Mouse (Mus musculus) intestine, postnatal 0 days (tissue): ENCODE data around the gene Larp1. TPM values are rescaled to one million over a fixed set of nuclear protein-coding genes. Genes with fewer than 3 reads are reported as not detected.

Experiments used
- ATAC-seq: fragments of 200-750 bp; cut with Nextera tagmentation; 2 replicates; pipeline ENCODE4 v1.8.0; 2017; ENCODE audit warnings: mild to moderate bottlenecking, moderate TSS enrichment, moderate library complexity
- H3K27ac ChIP-seq: fragments of 300-500 bp; sonication (generic); 2 replicates; pipeline ENCODE4 v1.5.1; 2014; ENCODE audit warnings: mild to moderate bottlenecking, low read depth, low read length, moderate library complexity
- H3K27me3 ChIP-seq: fragments of 300-500 bp; sonication (generic); replicated peaks from 2 replicates; pipeline ENCODE4 v1.6.1; 2014; ENCODE audit warnings: low read length, mixed read lengths; ENCODE audit not compliant: control insufficient read depth, insufficient read depth
- H3K36me3 ChIP-seq: fragments of 300-500 bp; sonication (generic); 2 replicates; pipeline ENCODE4 v1.6.1; 2014; ENCODE audit warnings: mild to moderate bottlenecking, moderate library complexity; ENCODE audit not compliant: control insufficient read depth, insufficient read depth
- H3K4me1 ChIP-seq: fragments of 300-500 bp; sonication (generic); replicated peaks from 2 replicates; pipeline ENCODE4 v1.6.1; 2014; ENCODE audit warnings: antibody characterized with exemption, low read length, mixed read lengths; ENCODE audit not compliant: control insufficient read depth, insufficient read depth
- H3K4me2 ChIP-seq: fragments of 300-500 bp; sonication (generic); replicated peaks from 2 replicates; pipeline ENCODE4 v1.6.1; 2014; ENCODE audit warnings: low read depth, mild to moderate bottlenecking, moderate library complexity
- H3K4me3 ChIP-seq: fragments of 300-500 bp; sonication (generic); 2 replicates; pipeline ENCODE4 v1.5.1; 2014; ENCODE audit warnings: low read depth, low read length
- H3K9ac ChIP-seq: fragments of 300-500 bp; sonication (generic); 2 replicates; pipeline ENCODE4 v1.6.1; 2014; ENCODE audit warnings: mild to moderate bottlenecking, low read depth, low read length
- H3K9me3 ChIP-seq: fragments of 300-500 bp; sonication (generic); 2 replicates; pipeline ENCODE4 v1.6.1; 2016; ENCODE audit warnings: mixed run types; ENCODE audit not compliant: control insufficient read depth
- CTCF ChIP-seq: sonication (generic); IDR thresholded peaks from 2 replicates; pipeline ENCODE4 v1.5.1; 2016; ENCODE audit warnings: low read depth, mild to moderate bottlenecking, control low read depth, antibody characterized with exemption, moderate library complexity
- WGBS: fragments of 180-500 bp; shearing (Covaris S2); extraction: QIAGEN DNeasy Blood & Tissue Kit; methylation state at CpG from one replicate; pipeline ENCODE4 v1.1.7; 2014; 5-methylcytosine and 5-hydroxymethylcytosine counted together
- polyA plus RNA-seq: library from polyadenylated mRNA; unstranded; fragments of >200 nt; fragmentation: Nextera tagmentation; extraction: Ambion mirVana; gene quantifications from 2 replicates; pipeline ENCODE4 v1.2.1, GENCODE M21; 2015

Gene Larp1
- 9.6 and 11.5 TPM in 2 replicates for polyA plus RNA-seq

DNA sequence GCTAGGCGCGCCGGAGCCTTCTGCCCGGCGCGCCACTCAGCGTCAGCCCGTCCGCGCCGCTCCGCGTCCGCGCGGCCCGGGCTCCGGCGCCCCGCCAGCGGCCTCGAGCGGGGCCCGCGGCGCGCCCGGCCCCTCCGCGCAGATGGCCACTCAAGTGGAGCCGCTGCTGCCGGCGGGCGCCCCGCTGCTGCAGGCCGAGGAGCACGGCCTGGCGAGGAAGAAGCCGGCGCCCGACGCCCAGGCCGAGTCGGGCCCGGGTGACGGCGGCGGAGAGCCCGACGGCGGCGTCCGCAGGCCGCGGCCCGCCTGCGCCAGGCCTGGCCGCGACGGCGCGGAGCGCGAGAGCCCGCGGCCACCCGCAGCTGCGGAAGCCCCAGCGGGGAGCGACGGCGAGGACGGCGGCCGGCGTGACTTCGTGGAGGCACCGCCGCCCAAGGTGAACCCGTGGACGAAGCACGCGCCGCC, at the start of gene Larp1:
TSS of gene Larp1 (plus strand) at position 14 of the 465 bp plus-strand sequence.
- Histone ChIP-seq H3K4me3 (peak within 1 kb of the TSS; percentile 92), H3K27me3 (no peaks in the 10 kb centered on the region), H3K9ac (peak within 1 kb of the TSS; percentile 95), H3K4me2 (peak within 1 kb of the TSS; percentile 87), H3K36me3 (no peaks in the 10 kb centered on the region), H3K27ac (peak within 1 kb of the TSS; percentile 92), H3K9me3 (no peaks in the 10 kb centered on the region), H3K4me1 (peaks cover 4% of the 10 kb centered on the region; the same call in 1 of the 2 replicates)
- peak; percentile 60 for ATAC-seq
- WGBS, result under 1% methylated on average over 70 of the region's 84 CpGs
- TF ChIP-seq CTCF, result no peak

DNA sequence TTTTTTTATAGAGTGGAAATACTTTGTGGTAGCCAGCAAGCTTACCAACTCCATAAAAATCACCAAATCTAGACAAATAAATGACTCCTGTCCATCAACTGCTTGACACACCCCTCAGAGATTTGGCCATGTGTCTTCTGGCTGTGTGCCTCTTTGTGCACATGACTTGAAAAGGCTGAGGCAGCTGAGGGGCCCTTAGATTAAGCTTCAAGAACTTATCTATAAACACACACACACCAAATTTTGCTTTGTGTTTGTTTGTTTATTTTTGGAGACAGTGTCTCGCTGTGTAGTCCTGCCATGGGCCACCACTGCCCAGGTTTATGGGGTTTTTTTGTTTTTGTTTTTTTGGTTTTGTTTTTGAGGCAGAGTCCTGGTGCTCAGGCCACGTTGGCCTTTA, 48.9 kb upstream of the Larp1 start:
- TF ChIP-seq CTCF, result no peak
- H3K9ac ChIP-seq, result no peak overlapping the region
- H3K27me3 ChIP-seq, result no peaks in the 10 kb centered on the region
- ATAC-seq, result no peak
- H3K9me3 ChIP-seq, result no peaks in the 10 kb centered on the region
- H3K4me1 ChIP-seq, result peaks cover 5% of the 10 kb centered on the region; the same call in 1 of the 2 replicates
- H3K4me3 ChIP-seq, result no peak overlapping the region
- H3K36me3 ChIP-seq, result no peaks in the 10 kb centered on the region
- H3K27ac ChIP-seq, result no peak overlapping the region
- no peak overlapping the region for H3K4me2 ChIP-seq
- 85% methylated on average over 2 of the region's 2 CpGs for WGBS

DNA sequence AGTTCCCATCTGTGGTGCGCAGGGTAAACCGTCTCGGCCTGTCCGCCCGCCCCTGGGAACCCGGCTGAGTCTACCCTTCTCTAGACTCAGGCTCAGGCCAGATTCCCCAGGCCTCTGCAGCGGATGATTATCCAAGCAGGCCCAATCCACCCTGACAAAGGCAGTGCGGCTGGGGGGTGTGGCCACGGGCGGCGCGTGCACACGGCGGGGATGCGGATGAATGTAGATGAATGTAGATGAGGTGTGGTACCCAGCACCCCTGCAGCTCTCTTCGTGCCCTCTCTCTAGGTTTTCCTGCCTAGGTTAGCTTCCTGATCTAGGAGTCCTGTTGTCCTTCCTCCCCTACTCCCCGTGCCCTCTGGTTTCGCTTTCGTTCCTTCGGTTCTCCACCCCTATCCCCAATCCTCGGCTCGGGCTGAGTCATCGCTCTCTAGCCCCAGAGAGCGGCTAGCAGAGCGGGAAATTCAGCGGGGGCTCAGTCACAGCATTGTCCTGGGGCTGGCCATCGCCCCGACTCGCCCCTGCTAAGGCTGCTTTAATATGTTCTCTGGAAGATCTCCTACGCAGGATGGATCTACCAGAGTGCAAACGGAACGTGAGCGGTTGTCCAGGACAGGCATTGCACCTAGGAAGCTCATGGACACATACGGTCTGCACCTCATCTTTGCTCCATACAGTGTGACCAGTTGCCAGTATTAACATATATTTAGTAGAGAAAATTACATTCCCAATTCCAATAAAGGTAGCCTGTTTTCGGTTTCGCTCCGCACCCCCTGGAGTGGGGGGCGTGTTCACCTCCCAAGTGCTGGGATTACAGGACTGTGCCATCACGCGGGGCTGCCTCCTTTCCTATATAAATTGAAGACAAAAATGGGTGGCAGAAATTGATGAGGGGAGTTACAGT, 46.2 kb upstream of the Larp1 start:
- peak overlapping the region; percentile 85 for H3K4me2 ChIP-seq
- TF ChIP-seq CTCF, result 0 out of 2 replicates have a peak, but pooled peaks have one; percentile 0
- H3K36me3 ChIP-seq, result no peaks in the 10 kb centered on the region
- no peaks in the 10 kb centered on the region for H3K9me3 ChIP-seq
- peak overlapping the region; percentile 74 for H3K4me3 ChIP-seq
- peak overlapping the region; percentile 56 for H3K9ac ChIP-seq
- H3K27me3 ChIP-seq, result no peaks in the 10 kb centered on the region
- peak overlapping the region; percentile 72 for H3K27ac ChIP-seq
- ATAC-seq, result peak; percentile 79
- 2% methylated on average over 40 of the region's 40 CpGs for WGBS
- peaks cover 5% of the 10 kb centered on the region; the same call in 1 of the 2 replicates for H3K4me1 ChIP-seq

DNA sequence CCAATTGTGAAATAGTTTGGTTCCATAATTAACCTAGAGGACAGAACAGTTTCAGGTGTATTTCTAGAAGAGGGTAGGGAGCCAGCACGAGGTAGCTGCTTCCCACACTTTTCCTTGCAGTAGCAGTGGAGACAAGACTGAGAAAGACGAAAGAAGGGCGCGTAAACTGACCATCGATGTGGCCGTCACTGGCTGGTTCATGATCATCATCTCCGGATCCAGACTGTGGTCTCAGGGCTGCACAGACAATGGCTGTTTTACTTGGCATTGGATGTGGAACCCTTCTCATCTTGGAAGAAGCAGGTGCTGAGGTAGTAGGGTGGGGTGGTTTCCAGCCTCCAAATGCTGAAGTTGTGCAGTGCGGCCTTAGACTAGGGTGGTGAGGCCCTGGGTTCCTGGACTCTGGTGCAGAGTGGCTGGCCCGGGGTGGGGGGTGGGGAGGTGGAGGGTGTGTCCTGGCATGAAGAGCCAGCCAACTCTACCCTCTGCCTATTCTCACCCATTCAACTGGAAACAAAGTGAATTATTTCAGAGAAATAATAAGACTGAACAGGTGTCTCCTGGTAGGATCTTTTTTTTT, 45.5 kb upstream of the Larp1 start:
- Histone ChIP-seq H3K27me3 (no peaks in the 10 kb centered on the region), H3K9ac (peak overlapping the region; percentile 56; the same call in 1 of the 2 replicates), H3K4me2 (peak overlapping the region; percentile 85), H3K4me3 (peak overlapping the region; percentile 74), H3K27ac (no peak overlapping the region), H3K4me1 (peaks cover 5% of the 10 kb centered on the region; the same call in 1 of the 2 replicates), H3K36me3 (no peaks in the 10 kb centered on the region), H3K9me3 (no peaks in the 10 kb centered on the region)
- 44% methylated on average over 9 of the region's 9 CpGs for WGBS
- no peak for TF ChIP-seq CTCF
- no peak for ATAC-seq

DNA sequence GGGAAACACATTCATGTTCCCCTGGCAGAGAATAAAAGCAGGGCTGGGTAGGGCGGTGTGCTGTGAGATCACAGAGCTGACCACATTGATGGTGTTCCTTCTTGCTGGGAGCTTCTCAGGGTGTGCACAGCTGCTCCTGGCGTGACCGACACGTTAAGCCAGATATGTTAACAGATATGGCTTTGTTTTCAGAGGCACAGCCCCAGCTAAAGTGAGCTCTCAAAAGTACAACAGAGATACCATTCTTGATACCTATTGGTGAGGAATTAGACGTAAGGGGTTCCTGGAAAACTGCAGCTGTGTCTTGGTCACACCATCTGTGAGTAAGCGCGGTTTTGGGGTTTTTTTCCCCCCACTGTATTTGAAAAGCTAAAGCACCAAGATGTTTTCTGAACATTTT, 42.2 kb upstream of the Larp1 start:
- Histone ChIP-seq H3K27ac (no peak overlapping the region), H3K36me3 (no peaks in the 10 kb centered on the region), H3K4me1 (peaks cover 5% of the 10 kb centered on the region; the same call in 1 of the 2 replicates), H3K27me3 (no peaks in the 10 kb centered on the region), H3K4me2 (no peak overlapping the region), H3K9me3 (no peaks in the 10 kb centered on the region), H3K9ac (no peak overlapping the region), H3K4me3 (no peak overlapping the region)
- no peak for TF ChIP-seq CTCF
- 72% methylated on average over 7 of the region's 7 CpGs for WGBS
- no peak for ATAC-seq

DNA sequence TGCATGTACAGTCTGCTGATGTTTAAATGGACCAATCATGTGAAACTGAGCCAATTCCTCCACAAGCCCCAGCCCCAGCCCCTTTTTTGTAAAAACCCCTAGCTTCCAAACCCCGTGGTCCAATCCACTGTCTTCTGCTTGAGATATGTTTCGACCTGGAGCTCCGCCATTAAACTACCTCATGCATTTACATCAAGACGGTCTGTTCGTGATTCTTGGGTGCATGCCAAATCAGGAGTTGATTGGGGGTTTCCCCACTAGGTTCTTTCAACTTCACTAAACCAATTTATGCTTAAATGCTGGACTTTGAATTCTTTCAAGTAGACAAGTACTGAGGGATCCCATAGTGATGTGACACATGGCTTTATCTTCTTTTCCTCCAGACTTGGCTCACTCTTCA, 40.6 kb upstream of the Larp1 start:
- no peak overlapping the region for H3K9ac ChIP-seq
- H3K4me2 ChIP-seq, result no peak overlapping the region
- H3K9me3 ChIP-seq, result no peaks in the 10 kb centered on the region
- TF ChIP-seq CTCF, result no peak
- no peaks in the 10 kb centered on the region for H3K27me3 ChIP-seq
- no peak for ATAC-seq
- H3K4me1 ChIP-seq, result peaks cover 2% of the 10 kb centered on the region; the same call in 1 of the 2 replicates
- H3K36me3 ChIP-seq, result no peaks in the 10 kb centered on the region
- no peak overlapping the region for H3K27ac ChIP-seq
- WGBS, result 82% methylated on average over 5 of the region's 5 CpGs
- H3K4me3 ChIP-seq, result no peak overlapping the region
